Mouse (Mus musculus) megakaryocyte-erythroid progenitor cell, adult 5-6 weeks (primary cell): Measurements from ENCODE around the gene Gm20721. TPM values are rescaled to one million over a fixed set of nuclear protein-coding genes. Genes with fewer than 3 reads are reported as not detected.
"Not testable (repeated sequence)": the region's sequence is repeated elsewhere in the genome, so short reads cannot be mapped to it uniquely, and the experiment has no call there.

Source experiments
- ATAC-seq: replicated peaks from 2 replicates; pipeline ENCODE4 v1.8.0; 2016; ENCODE audit warnings: mild to moderate bottlenecking, inconsistent platforms; ENCODE audit not compliant: severe bottlenecking, poor library complexity, low FRiP score, low TSS enrichment
- total RNA-seq, 2 experiments: library from RNA; stranded (forward) in 1 of 2; stranded (reverse) in 1 of 2; fragments of 200-1000, 215-1000 nt in 1 of 2; fragments of >200 nt in 1 of 2; fragmentation: Nextera tagmentation in 1 of 2; gene quantifications; 2 replicates each; pipeline ENCODE4 v1.2.3; 2014 to 2017

Gm20721 gene
- total RNA-seq (2014; fragmentation: Nextera tagmentation) (0.13 TPM in 1 of 2 replicates, not detected in the other), total RNA-seq (2017) (2.7 and 5.7 TPM in 2 replicates)

DNA sequence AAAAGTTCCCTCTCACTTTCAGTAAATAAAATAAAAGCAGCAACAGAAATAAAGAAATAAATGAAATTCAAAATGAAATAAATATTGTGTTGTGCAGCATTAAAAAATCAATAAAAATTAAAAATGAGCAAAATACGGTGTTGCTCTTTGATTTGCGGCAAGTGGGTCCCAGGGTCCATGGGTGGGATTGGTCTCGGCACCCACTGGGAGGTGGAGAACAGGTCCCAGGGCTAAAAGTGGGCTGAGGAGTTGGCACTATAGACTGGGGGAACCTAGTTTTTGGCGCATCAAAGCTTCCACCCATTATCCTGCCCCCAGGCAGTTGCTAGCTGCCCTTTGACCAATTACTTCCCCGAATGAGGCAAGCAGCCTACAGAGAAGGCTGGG lies at the start of gene Gm20721:
Gene Gm20721 (minus strand): TSS at position 101 of the 387 bp plus-strand sequence.
- no peak for ATAC-seq

GRCm38 (mm10) chr2:174393383-174393782 lies 46.9 kb upstream of the Gm20721 start:
- ATAC-seq, result no peak

- no peak for ATAC-seq
Observed at GRCm38 (mm10) chr2:174392554-174392953, 46.0 kb upstream of the Gm20721 start.

- no peak for ATAC-seq
Observed at GRCm38 (mm10) chr2:174391936-174392335, 45.4 kb upstream of the Gm20721 start.

GRCm38 (mm10) chr2:174381021-174381420 lies 34.5 kb upstream of the Gm20721 start:
- ATAC-seq, result no peak

DNA sequence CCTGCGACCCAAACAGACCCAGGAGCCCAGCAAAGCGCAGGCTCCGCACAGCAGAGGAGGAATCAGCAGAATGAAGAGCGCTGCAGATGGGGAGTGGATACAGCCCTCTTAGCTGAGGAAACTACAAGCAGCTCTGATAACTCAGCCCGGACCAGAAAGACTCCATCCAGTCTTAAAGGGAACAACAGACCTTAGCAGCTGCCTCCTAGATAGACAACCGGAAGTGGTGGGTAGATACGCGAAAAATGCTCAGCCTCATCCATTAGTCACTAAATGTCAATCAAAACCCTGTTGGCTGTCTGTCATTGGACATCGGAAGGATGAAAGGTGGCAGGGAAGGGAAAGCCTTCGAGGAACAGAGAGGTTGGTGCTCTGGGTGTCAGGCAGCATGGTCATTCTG lies 20.1 kb upstream of the Gm20721 start:
- 0 out of 2 replicates have a peak, but pooled peaks have one; percentile 34 for ATAC-seq

DNA sequence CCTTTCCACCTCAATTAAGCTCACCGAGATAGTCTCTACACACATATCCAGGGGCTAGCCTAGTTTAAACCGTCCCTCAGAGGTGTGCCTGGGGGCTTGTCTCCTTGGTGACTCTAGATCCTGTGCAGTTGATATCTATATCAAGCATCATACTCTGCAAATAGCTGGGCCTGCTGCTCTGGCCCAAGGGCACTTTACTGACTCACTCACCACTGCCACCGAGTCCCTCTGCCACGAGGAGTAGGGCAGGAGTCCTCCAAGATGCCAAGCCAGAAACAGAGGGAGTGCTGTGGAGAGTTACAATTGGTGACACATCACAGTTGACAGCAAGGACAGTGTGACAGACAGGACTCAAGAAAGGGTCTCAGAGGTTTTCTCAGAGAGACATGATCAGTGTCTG lies 13.1 kb upstream of the Gm20721 start:
- peak; percentile 10 for ATAC-seq

DNA sequence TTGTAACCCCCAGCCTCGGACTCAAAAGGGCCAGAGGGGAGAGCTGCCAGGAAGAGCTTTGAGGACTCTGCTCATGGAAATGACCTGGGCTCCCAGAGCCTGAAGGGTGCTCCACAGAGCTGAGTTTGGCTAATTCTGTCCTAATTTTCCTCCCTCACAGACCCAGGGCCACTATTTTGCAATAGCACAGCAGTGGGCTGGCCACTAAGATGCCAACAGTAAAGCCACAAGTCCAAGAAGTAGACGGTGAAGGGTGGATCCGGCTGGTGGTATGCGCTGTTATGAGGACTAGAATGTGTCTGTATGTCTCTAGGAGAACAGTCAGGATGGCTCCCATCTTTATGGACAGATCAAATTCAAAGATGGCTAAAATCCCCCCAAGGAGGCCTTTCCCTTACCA lies 12.0 kb upstream of the Gm20721 start:
- ATAC-seq, result no peak

GRCm38 (mm10) chr2:174346999-174347668 lies 622 bp upstream of the Gm20721 start:
- ATAC-seq, result not testable (repeated sequence)

DNA sequence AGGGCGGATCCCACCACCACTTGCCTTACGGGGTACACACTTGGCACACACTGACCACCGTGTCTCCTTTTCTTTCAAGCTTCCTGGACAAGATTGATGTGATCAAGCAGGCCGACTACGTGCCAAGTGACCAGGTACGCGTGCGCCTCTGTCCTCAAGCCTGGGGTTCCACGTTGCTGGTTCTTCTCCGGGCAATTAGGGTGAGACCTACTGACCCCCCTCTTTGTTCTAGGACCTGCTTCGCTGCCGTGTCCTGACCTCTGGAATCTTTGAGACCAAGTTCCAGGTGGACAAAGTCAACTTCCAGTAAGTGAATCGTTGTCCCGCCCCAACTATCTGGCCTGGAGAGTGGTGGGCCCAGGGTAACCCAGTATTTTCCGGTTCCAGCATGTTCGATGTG lies 1.5 kb downstream of the Gm20721 start:
- no peak for ATAC-seq

DNA sequence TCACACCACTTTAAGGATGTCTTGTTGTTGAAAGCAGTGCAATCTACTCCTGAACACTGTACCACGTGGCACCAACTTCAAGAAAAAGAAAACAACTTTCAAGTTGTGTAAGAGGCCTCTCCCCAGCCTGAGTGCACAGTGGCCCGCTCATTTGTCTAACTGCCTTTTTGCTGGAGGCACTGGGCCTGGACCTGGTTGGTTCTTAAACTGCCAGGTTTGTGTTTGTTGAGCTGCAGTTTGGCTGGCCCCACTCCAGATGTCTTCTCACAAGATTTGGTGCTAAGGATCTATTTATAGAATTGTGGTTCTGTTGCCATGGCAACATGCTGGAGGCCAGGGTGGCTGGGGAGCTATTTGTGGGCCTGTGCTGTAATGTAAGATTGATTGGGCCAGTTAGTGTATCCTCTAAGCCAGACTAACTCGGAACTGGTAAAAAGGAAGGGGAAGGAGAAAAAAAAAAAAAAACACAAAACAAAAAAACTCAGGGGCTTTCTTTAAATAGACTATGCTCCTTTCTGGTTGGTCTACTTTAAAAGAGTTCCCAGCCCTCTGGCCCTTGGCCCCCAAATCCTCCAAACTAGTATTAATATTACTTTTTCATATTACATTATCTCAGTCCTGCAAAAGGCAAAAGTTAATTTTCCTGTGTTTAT lies 2.4 kb downstream of the Gm20721 start:
- peak; percentile 56 for ATAC-seq

- ATAC-seq, result no peak
Observed at GRCm38 (mm10) chr2:174343566-174343965, 2.9 kb downstream of the Gm20721 start.

- no peak for ATAC-seq
Observed at GRCm38 (mm10) chr2:174342793-174343400, 3.6 kb downstream of the Gm20721 start.

DNA sequence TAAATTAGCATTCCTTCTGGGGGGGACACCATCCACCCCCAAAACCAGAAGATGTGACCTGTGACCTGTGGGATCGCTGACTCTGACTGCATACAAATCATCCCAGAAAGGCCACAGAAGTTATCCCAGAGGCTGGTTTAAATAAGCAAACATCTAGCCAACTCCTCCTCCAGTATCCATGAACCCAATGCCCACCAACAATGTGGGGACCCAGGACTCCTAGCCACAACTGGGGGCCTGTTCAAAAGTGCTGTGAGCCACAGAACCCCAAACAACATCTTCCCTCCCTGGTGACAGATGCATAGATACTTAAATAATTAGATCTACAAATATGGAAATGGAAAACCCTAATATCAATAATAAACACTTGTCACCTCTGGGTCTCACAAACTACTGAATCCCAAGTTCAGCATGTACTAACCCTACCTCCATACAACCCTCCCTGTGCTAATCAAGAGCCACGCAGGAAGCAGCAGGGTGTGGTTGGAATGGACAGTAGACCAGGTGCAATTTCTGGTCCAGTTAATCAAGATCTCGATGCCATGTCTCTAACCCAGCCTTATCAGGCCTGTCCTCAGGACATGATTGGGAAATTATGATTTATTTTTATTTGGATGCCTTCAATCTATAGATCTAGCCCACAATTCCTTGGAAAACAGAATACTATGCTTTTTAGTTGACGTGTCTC lies 5.5 kb downstream of the Gm20721 start:
- no peak; the same call in 1 of the 2 replicates for ATAC-seq

DNA sequence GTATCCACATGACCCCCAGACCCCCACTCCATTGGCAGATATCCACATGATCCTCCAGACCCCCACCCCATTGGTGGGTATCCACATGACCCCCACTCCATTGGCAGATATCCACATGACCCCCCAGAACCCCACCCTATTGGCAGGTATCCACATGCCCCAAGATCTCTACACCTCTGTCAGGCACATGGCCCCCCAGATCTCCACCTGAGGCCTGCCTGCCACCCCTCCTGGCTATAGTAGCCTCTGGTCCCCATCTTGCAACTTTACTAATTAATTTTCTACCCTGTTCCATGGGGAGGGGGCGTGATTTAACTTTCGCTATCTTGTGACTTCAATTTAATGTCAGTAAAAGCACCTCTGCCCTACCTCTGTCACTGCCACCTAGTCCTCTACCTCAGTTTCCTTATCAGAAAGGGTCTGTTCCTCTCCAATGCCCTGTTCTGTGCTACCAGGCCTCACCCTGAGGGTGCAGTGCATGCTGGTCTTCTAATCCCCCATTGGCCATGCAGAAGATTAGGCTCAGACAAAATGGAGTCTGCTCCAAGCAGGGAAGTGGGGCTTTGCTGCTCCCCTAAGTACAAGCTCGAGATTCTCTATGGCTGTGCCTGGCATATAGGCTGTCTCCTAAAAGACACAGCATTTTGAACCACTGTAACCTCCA lies 6.2 kb downstream of the Gm20721 start:
- ATAC-seq, result no peak

GRCm38 (mm10) chr2:174339701-174340100 lies 6.8 kb downstream of the Gm20721 start:
- no peak for ATAC-seq

DNA sequence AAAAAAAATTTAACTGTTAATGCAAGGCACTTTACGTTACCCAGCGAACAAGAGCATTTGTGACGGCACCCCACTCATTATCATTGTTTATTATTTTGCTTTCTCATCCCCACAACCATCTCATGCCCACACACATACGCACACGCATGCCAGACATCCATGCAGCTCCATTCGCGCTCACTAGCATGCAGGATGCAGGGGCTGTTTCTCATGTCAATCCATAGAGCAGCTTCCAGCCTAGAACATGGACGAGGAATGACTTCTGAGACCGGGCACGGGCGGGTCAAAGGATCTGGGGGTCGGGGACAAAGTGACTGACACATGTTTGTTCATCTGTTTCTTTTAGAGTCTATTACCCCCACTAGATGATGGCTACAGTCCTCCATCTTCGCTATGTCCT lies 9.2 kb downstream of the Gm20721 start:
- no peak for ATAC-seq

DNA sequence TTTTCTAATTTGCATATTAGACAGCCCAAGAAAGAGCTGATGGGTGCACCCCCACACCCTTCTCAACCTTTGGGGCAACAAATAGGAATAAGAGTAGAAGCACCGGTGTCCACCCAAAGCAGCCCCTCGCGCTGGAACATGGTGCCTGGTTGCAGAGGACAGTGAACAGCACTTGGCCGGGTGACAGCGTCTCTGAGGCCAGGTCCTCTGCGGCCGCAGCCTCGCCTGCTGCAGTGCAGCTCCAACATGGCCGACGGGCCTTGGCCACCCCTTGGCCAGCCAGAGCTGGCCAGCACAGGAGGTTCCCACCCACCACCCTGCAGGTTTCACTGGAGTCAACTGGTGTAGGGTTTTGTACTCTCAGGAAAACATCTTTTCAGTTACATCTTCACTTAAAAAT lies 12.1 kb downstream of the Gm20721 start:
- no peak for ATAC-seq

- peak; percentile 60 for ATAC-seq
Observed at GRCm38 (mm10) chr2:174333239-174333890, 13.1 kb downstream of the Gm20721 start.
